In genomic region chr1:177708583-177709055, GRCm38 (mm10) we compare ENCODE assay signal across 11 mouse cellular contexts. TPM values are rescaled to one million over a fixed set of nuclear protein-coding genes. Genes with fewer than 3 reads are reported as not detected.
DNase-seq lines count a peak whose midpoint lies in the region; ATAC-seq and TF ChIP-seq lines count a peak whose summit lies in the region.
"Had no signal": no experiment of that assay in that cellular context is flagged by ENCODE, and none has a peak within 500 bp of the region (broad histone marks: within the 10 kb centered on the region; RNA-seq: fewer than 3 reads in every experiment).

No protein-coding gene starts in this region.

- ATAC-seq in erythroid progenitor cell, adult 5-6 weeks (replicated peaks; ENCODE audit: low FRiP score, poor library complexity, severe bottlenecking): no peak
- no peak for ATAC-seq in hindbrain, embryonic 11.5 days (ENCODE audit: low FRiP score)
- ATAC-seq: activated CD4-positive, CD25-positive, alpha-beta regulatory T cell, adult 4 months had no signal

- no peak overlapping the region for H3K4me3 ChIP-seq in small intestine, adult 2 months (ENCODE audit: low read depth, low read length)
- H3K4me3 ChIP-seq in hindbrain, embryonic 11.5 days (ENCODE audit: low read depth, low read length): no peak overlapping the region
- H3K4me3 ChIP-seq: forebrain, embryonic 10.5 days had no signal

- TF ChIP-seq CTCF in small intestine, adult 2 months (IDR thresholded peaks at IDR 0.05; ENCODE audit: extremely low read depth, insufficient read length, insufficient replicate concordance, low read depth, low read length): no peak

- H3K36me3 ChIP-seq in small intestine, adult 2 months (ENCODE audit: control insufficient read depth, insufficient read depth, low read length): no peaks in the 10 kb centered on the region
- no peaks in the 10 kb centered on the region for H3K36me3 ChIP-seq in hindbrain, embryonic 11.5 days (ENCODE audit: control insufficient read depth, insufficient read depth, low read length)
- H3K36me3 ChIP-seq: forebrain, embryonic 10.5 days had no signal

- no peak for TF ChIP-seq POLR2A in small intestine, adult 2 months (IDR thresholded peaks at IDR 0.05; ENCODE audit: low read depth, low read length)

- H3K4me1 ChIP-seq in small intestine, adult 2 months (ENCODE audit: control insufficient read depth, insufficient read depth, insufficient read length, low read length): peaks cover 8% of the 10 kb centered on the region; the same call in 1 of the 2 replicates
- H3K4me1 ChIP-seq in hindbrain, embryonic 11.5 days (replicated peaks; ENCODE audit: control insufficient read depth, insufficient read depth, low read length): no peaks in the 10 kb centered on the region

- no peak overlapping the region for H3K4me2 ChIP-seq in hindbrain, embryonic 11.5 days (replicated peaks; ENCODE audit: low read depth, low read length)

- peak overlapping the region; percentile 52 for H3K27ac ChIP-seq in small intestine, adult 2 months (ENCODE audit: insufficient read depth, low read depth, low read length)
- no peak overlapping the region for H3K27ac ChIP-seq in hindbrain, embryonic 11.5 days (ENCODE audit: low read depth, low read length)
- H3K27ac ChIP-seq: forebrain, embryonic 10.5 days had no signal

- intact Hi-C loops in heart, postnatal 36 days (cut with DNase I): loop anchor here (5.0 to 10.0 kb wide), 2 partner anchors 84 to 994 kb away; no protein-coding TSS in a partner anchor

- no peaks in the 10 kb centered on the region for H3K27me3 ChIP-seq in small intestine, adult 2 months (ENCODE audit: control insufficient read depth, insufficient read depth, low read length)
- no peaks in the 10 kb centered on the region for H3K27me3 ChIP-seq in hindbrain, embryonic 11.5 days (ENCODE audit: control insufficient read depth, insufficient read depth, low read length)

- H3K9me3 ChIP-seq in hindbrain, embryonic 11.5 days (ENCODE audit: control insufficient read depth, low read length): no peaks in the 10 kb centered on the region

- DNase-seq in kidney, postnatal 36 days: peak; percentile 7 to 13
- no peak for DNase-seq in kidney, adult 9 months
- DNase-seq in adrenal gland, postnatal 36 days: peak; percentile 18 to 31
- DNase-seq in heart, postnatal 36 days: peak; percentile 24 to 33
- no peak for DNase-seq in hindbrain, embryonic 11.5 days (ENCODE audit: low spot score)

- WGBS in small intestine, adult 2 months: 16% methylated on average over 4 of the region's 4 CpGs
- 58% methylated on average over 4 of the region's 4 CpGs for WGBS in hindbrain, embryonic 11.5 days

- H3K9ac ChIP-seq in hindbrain, embryonic 11.5 days (ENCODE audit: low read depth, low read length): no peak overlapping the region

RNA-seq across cellular contexts. Expression of gene 1700016C15Rik, which starts 21.0 kb away (rescaled TPM):
- not detected for total RNA-seq in adrenal gland, postnatal 36 days (2021)
- total RNA-seq in heart, postnatal 36 days (2021): not detected
- 0.62 TPM in 1 of 2 replicates, not detected in the other for polyA plus RNA-seq in small intestine, adult 2 months (2012; rRNA removed)
- total RNA-seq in erythroid progenitor cell, adult 5-6 weeks (2015; ENCODE audit: low replicate concordance): not detected in 2 replicates
- not detected in 2 replicates for total RNA-seq in erythroid progenitor cell, adult 5-6 weeks (2017; ENCODE audit: low replicate concordance)
- polyA plus RNA-seq in hindbrain, embryonic 11.5 days (2014; fragmentation: Nextera tagmentation; extraction: Ambion mirVana): not detected in 2 replicates
- total RNA-seq: neutrophil, adult 5-6 weeks had no signal
- polyA plus RNA-seq: forebrain, embryonic 10.5 days; limb, embryonic 11.5 days had no signal

Comparison
In these comparisons a context has a peak if more than half of its experiments do, and no peak if none do; other contexts are left out.
1. DNase-seq: peak in kidney, postnatal 36 days (2 of 2), adrenal gland, postnatal 36 days (2 of 2) and heart, postnatal 36 days (2 of 2); none in kidney, adult 9 months (single experiment) and hindbrain, embryonic 11.5 days (single experiment).